ENCODE assay signal across 8 mouse cellular contexts in the genomic region with DNA sequence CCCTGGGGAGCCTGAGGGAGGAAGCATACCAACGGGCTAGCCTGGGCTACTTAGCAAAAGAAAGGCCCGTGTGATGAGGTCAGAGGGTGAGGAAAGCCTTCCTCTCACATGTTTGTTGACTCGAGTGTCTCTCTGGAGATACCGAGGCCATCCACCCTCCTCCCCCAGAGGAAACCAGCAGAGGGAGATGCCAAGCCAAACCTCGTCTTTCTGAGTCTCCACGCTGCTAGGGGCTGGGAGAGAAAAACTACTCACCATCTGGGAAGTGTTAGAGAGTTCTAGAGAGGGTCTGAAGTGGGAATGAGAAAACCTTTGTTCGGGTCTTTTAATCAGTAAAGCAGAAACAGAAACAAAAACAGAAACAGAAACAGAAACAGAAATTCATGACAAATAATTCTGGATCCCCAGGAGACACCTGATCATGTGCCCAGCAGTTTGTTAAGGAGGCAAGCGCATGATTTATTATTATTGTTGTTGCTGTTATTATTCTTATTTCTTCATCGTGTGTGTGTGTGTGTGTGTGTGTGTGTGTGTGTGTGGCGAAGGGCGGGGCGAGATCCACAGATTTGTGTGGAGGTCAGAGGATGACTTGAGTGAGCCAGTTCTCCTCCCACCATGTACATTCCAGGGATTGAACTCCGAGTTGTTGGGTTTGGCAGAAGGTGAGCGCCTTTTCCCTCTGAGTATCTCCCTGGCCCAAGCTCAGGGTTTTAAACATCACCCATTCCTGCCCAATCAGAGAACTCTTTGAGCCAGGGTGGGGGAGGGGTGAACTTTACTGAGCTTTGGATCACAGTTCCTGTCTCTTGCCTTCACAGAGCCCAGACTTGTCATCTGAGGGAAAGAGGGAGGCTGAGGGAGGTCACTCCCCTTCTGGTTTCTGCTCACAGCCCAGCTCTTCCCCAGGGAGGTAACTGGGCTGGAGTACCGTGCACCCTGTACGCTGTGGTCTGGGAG.
A peak's percentile ranks its signal among the peaks of the same experiment; 100 is the strongest.
DNase-seq lines count a peak whose midpoint lies in the region; ATAC-seq and TF ChIP-seq lines count a peak whose summit lies in the region.

No protein-coding gene starts in this region.

- intact Hi-C loops in heart, postnatal 25 days (cut with DNase I) = loop anchor here (2.0 kb wide), 1 partner anchor 53 kb away; no protein-coding TSS in a partner anchor

- H3K36me3 ChIP-seq in hindbrain, postnatal 0 days (ENCODE audit: insufficient read depth, low read length) = no peaks in the 10 kb centered on the region
- H3K36me3 ChIP-seq in hindbrain, embryonic 12.5 days = no peaks in the 10 kb centered on the region
- no peaks in the 10 kb centered on the region for H3K36me3 ChIP-seq in embryonic facial prominence, embryonic 11.5 days (replicated peaks; ENCODE audit: control insufficient read depth, insufficient read depth, low read depth, low read length)

- TF ChIP-seq CTCF in hindbrain, postnatal 0 days (IDR thresholded peaks at IDR 0.05; ENCODE audit: low read depth) = 0 out of 2 replicates have a peak, but pooled peaks have one; percentile 9

- H3K9me3 ChIP-seq in hindbrain, postnatal 0 days (ENCODE audit: low read length) = no peaks in the 10 kb centered on the region
- H3K9me3 ChIP-seq in hindbrain, embryonic 12.5 days (replicated peaks) = no peaks in the 10 kb centered on the region
- H3K9me3 ChIP-seq in embryonic facial prominence, embryonic 11.5 days (replicated peaks; ENCODE audit: control insufficient read depth, low read length) = no peaks in the 10 kb centered on the region

- H3K4me1 ChIP-seq in hindbrain, postnatal 0 days (ENCODE audit: insufficient read depth, low read length) = peaks cover 17% of the 10 kb centered on the region
- H3K4me1 ChIP-seq in hindbrain, embryonic 12.5 days = peaks cover 34% of the 10 kb centered on the region
- H3K4me1 ChIP-seq in embryonic facial prominence, embryonic 11.5 days (ENCODE audit: control insufficient read depth, insufficient read depth, low read length) = peaks cover 4% of the 10 kb centered on the region

- ATAC-seq in hindbrain, postnatal 0 days = no peak
- ATAC-seq in hindbrain, embryonic 12.5 days (ENCODE audit: low FRiP score) = no peak
- ATAC-seq in embryonic facial prominence, embryonic 11.5 days (replicated peaks; ENCODE audit: insufficient number of reproducible peaks, low FRiP score, low TSS enrichment, low read depth) = no peak
- no peak for ATAC-seq in erythroid progenitor cell, adult 5-6 weeks (replicated peaks; ENCODE audit: low FRiP score, poor library complexity, severe bottlenecking)

- no peak for DNase-seq in hindbrain, postnatal 0 days (ENCODE audit: low spot score)
- peak; percentile 63 for DNase-seq in embryonic facial prominence, embryonic 11.5 days (ENCODE audit: low spot score)
- DNase-seq in heart, postnatal 25 days (ENCODE audit: low spot score) = peak; percentile 74
- DNase-seq in lung, adult 18-20 months = peak; percentile 70 to 76
- DNase-seq in retina, postnatal 1 day = no peak
- DNase-seq in left cerebral cortex, adult 9 months (ENCODE audit: low spot score in 2 of 2) = no peak

- H3K27me3 ChIP-seq in hindbrain, postnatal 0 days (ENCODE audit: insufficient read depth, low read length) = no peaks in the 10 kb centered on the region
- no peaks in the 10 kb centered on the region for H3K27me3 ChIP-seq in hindbrain, embryonic 12.5 days
- H3K27me3 ChIP-seq in embryonic facial prominence, embryonic 11.5 days (ENCODE audit: control insufficient read depth, insufficient read depth, low read length) = no peaks in the 10 kb centered on the region

- no peak overlapping the region for H3K4me2 ChIP-seq in hindbrain, postnatal 0 days (ENCODE audit: low read depth, low read length)
- H3K4me2 ChIP-seq in hindbrain, embryonic 12.5 days (replicated peaks) = no peak overlapping the region
- H3K4me2 ChIP-seq in embryonic facial prominence, embryonic 11.5 days (ENCODE audit: low read depth, low read length) = no peak overlapping the region

- no peak overlapping the region for H3K9ac ChIP-seq in hindbrain, postnatal 0 days (replicated peaks; ENCODE audit: low read length)
- no peak overlapping the region for H3K9ac ChIP-seq in hindbrain, embryonic 12.5 days
- no peak overlapping the region for H3K9ac ChIP-seq in embryonic facial prominence, embryonic 11.5 days (replicated peaks; ENCODE audit: low read length)

- no peak overlapping the region for H3K4me3 ChIP-seq in hindbrain, postnatal 0 days (ENCODE audit: low read length)
- H3K4me3 ChIP-seq in hindbrain, embryonic 12.5 days = no peak overlapping the region
- H3K4me3 ChIP-seq in embryonic facial prominence, embryonic 11.5 days (ENCODE audit: low read depth, low read length) = no peak overlapping the region

- H3K27ac ChIP-seq in hindbrain, postnatal 0 days = no peak overlapping the region; the same call in 1 of the 2 replicates
- H3K27ac ChIP-seq in hindbrain, embryonic 12.5 days = no peak overlapping the region
- H3K27ac ChIP-seq in embryonic facial prominence, embryonic 11.5 days (replicated peaks; ENCODE audit: low read depth, low read length) = no peak overlapping the region

- 75% methylated on average over 16 of the region's 16 CpGs for WGBS in hindbrain, postnatal 0 days
- 72% methylated on average over 16 of the region's 16 CpGs for WGBS in hindbrain, embryonic 12.5 days
- WGBS in embryonic facial prominence, embryonic 11.5 days = 51% methylated on average over 16 of the region's 16 CpGs

Comparison
In these comparisons a context has a peak if more than half of its experiments do, and no peak if none do; other contexts are left out.
1. DNase-seq: peak in embryonic facial prominence, embryonic 11.5 days (single experiment), heart, postnatal 25 days (single experiment) and lung, adult 18-20 months (2 of 2); none in hindbrain, postnatal 0 days (single experiment), retina, postnatal 1 day (single experiment) and left cerebral cortex, adult 9 months (0 of 2).